Mouse (Mus musculus) MN1 (cell line): ENCODE results near the gene Tbc1d2b.

Source experiments
- DNase-seq: peaks from one replicate; pipeline ENCODE4 v3.0.0-alpha.2; 2016; ENCODE audit warnings: low spot score

Tbc1d2b gene

DNA sequence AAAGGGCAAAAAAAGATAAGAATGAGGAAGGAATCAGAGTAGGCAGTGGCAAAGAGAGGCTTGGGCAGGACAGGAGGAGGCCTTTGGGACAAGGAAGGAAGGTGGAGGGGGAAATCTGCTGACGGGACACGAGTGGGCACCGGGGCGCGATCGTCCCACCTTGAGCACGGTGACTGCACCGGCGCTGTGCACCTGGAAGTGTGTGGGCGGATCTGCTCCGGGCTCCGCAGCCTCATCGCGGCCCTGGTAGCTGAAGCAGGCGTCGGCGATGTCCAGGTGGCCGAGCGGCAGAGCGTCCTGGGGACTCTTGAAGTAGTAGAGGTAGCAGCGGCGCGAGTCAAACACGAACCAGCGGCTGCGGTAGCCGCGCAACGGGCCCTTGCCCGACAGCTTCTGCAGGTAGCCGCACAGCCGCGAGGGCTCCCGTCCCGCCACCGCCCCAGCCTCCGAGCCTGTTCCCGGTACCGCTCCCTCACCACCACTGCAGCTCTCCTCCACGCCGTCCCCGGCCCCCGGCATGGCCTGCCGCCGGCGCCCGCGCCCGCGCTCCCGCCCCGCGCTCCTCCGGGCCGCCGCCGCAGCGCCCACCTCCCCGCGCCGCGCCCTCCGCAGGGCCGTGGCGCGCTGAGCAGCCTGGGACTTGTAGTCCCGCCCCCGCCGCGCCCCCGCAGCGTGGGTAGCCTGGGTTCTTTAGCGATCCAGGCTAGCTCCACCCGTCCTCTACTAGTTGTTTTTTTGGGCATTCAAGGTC is at the start of gene Tbc1d2b:
TSS of gene Tbc1d2b (minus strand) at position 612 of the 751 bp plus-strand sequence.
- no peak for DNase-seq

DNA sequence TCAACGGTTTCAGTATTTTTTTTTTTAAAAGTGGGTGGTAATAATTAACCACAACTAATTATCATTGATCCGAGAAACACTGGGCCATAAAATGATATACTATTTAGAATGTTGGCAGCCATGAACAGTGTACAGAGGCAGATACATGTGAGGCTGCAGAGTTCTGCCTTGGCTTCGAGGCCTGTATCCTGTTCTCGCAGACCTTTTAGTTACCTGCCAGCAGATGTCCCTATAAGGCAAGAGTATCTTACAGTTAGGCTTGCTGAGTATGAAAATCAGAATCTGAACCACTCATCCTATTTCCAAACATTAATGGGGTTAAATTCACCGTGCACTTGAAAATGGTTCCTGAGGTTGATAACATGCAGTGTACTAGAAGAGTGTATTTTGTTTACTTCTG is 45.7 kb upstream of the Tbc1d2b start:
- no peak for DNase-seq

DNA sequence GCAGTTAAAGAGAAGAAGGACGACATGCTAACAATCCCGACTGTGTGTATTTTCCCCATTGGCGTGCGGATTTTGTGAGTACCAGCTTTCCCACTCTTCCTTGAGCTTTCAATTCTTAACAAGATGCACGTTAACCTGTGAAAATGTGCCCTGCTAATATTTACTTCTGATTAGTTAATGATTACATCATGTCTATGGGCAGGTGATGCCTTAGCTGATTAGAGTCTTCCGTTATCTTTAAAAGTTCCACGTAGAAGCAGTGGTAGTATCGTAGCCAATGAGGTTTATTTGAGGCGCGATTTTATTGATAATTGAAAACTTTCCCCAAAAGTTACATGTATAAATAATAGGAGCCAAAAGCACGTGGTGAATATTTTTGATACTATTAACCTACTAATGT is 45.1 kb upstream of the Tbc1d2b start:
- DNase-seq: no peak

DNA sequence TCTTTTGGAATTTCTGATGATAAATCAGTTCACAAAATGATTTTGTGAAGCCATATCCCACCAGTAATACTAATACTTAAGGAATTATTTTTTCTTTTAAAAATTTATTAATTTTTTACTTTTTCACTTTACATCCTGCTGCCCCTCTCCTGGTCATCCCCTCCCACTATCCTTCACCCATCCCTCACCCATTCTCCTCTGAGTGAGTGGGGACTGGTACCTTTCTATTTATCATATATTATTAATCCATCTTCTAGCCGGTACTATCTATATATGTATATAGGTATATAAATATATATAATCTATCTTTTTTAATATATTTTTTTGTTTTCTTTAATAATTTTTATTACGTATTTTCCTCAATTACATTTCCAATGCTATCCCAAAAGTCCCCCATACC is 33.6 kb upstream of the Tbc1d2b start:
- no peak for DNase-seq

DNA sequence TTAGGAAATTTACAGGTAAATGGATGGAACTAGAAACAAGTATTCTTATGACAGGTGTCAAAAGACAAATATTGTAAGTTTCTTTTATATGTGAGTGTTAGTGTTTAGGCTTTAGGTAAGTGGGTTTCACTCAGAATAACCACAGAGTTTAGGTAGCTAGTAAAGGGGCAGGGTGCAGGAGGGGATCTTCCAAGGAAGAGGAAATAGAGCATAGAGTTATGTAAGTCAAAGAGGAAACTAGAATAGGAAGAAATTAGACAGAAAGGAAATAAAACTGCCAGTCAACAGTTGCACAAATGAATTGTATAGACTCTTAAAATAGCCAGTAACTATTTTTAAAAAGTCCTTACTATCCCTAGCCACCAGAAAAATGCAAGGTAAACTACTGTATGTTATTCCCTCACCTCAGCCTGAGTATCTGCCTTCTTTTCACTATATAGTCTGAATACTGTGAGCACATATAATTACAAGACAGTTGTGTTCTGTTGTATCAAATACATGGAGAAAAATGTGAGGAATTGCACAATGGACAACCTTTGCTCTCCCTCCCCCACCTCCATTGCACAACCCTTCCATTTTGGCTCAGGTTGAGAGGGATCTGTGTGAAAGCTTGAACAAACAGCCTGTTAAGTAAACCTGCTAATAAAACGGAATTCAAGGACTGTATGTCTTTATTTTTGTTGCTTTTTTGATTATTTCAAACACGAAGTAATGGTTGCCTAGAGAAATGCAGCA is 32.7 kb upstream of the Tbc1d2b start:
- no peak for DNase-seq

DNA sequence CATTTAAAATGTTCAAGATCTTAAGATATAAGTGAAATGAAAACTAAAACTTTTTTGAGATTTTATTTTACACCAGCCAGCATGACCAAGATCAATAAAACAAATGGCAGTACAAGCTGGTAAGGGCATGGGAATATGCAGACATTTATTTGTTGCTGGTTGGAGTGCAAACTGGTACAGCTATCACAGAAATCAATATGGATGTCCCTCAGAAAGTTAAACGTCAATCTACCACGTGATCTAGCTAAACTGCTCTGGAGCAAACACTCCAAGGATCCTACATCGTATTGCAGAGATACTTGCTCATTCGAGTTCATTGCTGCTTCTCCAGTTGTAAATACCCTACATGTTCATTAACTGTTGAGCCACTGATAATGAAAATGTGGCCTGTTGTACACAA is 32.1 kb upstream of the Tbc1d2b start:
- no peak for DNase-seq

DNA sequence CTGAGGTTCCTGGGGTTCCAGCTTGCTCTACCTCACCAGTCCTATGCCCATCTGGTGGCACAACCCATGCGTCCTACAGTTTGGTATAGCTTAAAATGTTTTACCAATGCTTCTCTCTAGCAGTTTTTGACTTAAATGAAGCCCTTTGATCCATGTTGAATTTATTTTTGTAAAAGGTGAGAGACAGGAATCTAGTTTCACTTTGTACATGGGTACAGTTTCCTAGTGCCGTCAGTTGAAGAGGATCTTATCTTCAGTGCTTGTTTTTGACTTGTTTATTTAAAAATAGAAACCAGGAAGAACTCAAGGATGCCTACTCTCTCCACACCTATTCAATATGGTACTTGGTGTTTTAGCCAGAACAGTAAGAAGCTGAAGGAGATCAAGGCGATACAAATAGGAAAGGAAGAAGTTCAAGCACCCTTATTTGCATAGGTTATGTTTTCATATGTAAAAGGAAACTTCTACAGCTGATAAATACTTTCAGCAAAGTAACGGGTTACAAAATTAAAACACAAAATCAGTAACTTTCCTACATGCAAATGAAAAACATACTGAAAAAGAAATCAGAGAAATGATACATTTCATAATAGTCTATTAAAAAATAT is 30.6 kb upstream of the Tbc1d2b start:
- no peak for DNase-seq

DNA sequence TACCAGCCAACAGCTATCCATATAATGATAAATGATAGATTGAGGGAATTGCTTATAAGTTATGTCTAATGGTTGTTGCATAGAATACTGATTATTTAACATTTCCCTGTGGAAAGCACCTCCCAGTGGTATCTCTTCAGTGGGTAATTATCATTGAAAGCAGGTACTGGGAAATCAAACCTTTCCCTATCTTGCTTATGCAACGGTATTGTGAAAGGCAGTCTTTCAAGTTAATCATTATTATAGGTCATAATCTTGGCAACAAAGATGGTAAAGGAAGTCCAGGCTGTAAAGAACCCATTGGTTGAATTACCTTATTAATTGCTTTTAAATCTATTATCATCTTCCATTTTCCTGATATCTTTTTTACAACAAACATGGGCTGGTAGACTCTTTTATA is 27.0 kb upstream of the Tbc1d2b start:
- no peak for DNase-seq

DNA sequence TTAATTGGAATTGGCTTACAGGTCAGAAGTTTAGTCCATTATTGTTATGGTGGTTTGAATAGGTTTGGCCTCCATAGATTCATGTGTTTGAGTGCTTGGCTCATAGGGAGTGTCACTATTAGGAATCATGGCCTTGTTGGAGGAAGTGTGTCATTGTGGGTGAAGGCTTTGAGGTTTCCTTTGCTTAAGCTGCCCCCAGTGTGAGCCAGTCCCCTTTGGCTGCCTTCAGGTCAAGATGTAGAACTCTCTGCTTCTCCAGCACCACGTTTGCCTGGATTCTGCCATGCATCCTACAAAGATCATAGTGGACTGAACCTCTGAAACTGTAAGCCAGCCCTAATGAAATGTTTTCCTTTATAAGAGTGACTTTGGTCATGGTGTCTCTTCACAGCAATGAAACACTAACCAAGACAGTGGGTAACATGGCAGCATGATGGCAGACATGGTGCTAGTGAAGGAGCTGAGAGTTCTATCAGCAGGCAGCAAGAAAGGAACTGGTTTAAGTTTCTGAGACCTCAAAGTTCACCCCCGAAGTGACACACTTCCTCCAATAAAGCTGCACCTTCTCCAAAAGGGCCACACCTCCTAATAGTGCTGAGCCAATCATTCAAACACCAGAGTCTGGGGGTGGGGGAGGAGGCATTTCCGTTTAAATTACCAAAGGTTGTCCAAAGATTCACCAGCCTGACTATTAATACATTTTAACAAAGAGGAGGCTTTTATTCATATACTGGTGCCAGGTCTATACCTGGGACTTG is 23.2 kb upstream of the Tbc1d2b start:
- no peak for DNase-seq

DNA sequence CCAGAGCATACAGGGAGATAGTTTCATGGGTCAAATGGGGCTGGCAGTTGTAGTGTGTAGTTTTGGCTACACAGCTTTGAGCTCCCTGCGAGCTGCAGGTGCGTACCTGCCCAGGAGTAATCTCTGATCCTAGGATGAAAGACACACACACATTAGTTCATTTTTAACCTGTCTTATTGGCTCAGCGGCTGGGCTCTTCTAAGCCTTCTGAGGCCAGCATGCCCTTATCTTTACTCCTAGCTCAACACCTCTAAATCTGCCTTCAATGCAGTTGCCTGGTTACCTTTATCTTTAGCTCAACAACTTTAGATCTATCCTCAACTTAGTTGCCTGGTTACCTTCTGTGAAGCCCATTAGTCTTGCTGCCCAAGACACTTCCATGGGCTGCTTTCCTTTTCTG is 7.8 kb upstream of the Tbc1d2b start:
- DNase-seq: no peak

DNA sequence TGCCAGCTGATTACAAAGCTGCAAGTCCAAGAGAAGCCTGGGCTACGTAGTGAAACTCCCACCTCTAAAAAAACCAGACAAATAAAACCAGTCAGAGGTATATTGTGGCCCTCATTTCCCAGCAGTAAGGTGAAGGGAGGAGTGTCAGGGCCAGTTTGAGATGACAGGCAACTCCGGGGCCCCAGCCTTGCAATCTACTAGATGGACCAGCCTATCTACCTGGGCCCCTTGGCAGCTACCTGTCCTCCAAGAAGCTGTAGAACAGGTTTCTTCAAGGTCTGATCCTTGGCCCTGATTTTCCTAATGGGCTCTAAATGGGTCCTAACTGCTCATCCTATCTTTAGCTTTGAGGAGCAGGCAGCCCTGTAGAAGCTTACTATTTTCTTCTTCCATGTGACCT is 7.3 kb upstream of the Tbc1d2b start:
- no peak for DNase-seq

DNA sequence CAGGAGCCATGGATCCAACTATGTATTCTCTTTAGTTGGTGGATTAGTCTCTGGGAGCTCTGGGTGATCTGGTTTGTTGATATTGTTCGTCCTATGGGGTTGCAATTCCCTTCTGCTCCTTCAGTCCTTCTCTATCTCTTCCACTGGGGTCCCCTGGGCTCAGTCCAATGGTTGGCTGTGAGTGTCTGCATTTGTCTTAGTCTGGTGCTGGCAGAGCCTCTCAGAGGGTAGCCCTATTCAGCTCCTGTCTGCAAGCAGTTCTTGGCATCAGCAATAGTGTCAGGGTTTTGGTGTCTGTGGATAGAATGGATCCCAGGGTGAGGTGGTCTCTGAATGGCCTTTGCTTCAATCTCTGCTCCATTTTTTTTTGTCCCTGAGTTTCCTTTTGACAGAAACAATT is 6.2 kb upstream of the Tbc1d2b start:
- DNase-seq: no peak

DNA sequence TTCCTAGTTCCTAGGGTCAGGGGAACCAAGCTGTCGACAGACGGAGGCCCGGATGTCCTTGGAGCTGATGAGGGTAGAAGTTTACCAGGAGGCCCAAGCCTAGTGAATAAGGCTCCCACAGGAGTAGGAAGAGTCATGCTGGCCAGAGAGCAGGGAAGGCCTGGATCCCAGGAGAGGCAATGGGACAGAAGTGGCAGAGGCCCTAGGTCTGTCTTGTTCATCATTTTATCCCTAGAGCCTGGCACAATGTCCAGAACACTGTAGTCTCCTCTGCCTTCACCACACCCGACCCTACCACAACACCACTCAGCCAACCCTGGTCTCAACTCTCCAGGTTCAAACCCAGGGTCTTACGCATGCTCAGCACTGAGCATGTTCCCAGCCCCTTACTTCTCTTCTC is 5.3 kb upstream of the Tbc1d2b start:
- DNase-seq: no peak

DNA sequence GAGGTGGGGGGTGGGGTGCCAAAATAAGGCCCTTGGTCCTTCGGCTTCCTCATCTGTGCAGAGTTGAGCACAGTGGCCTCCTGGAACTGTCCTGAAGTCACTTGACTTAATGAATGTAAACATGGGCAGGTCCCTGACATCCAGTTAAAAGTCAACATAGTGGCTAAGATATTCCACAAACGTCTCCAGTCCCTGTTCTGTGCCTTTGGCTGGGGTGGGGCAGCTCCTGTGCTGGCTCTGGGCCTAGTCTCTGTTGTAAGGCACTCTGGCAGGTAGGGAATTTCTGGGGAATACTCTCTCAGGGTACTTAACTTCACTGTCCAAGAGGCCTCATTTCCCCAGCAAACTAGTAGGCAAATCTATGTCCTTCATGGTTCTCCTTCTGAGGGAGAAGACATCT is 4.9 kb upstream of the Tbc1d2b start:
- no peak for DNase-seq

DNA sequence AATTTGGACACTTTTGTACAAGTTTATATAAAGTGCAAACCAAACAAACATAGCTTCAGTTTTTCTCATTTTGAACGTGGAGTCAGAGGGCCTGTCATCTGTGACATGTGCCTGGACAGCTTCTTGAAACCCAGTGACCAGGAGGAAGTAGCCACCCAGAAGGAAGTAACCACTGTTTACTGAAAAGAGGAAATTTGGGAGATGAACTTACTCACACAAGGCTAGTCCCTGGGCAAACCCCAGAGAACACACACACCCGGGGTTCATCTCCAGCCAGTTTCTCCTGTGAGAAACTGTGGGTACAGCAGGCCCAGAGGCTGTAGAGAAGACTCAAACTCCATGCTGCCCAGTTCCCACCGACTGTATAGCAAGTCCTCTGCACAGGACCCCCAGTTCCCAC is 3.9 kb upstream of the Tbc1d2b start:
- DNase-seq: no peak

DNA sequence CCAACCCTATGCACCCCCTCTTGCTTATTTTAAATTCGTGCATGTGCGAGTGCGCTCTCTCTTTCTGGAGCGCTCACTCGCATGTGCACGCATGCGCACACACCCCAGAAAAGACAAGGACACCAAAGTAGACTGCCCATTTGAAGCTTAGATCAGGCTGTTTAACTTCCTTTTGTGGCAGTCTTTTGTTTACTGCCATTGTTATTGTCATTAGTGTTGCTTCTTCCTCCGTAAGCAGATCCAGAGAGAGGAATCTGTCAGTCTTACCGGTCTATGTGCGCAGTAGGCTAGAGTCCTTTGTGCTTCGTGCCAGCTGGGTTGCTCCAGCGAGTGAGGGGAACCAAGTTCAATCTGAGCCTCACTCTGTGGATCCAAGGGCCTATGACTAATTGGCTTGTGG is 1.7 kb upstream of the Tbc1d2b start:
- no peak for DNase-seq

DNA sequence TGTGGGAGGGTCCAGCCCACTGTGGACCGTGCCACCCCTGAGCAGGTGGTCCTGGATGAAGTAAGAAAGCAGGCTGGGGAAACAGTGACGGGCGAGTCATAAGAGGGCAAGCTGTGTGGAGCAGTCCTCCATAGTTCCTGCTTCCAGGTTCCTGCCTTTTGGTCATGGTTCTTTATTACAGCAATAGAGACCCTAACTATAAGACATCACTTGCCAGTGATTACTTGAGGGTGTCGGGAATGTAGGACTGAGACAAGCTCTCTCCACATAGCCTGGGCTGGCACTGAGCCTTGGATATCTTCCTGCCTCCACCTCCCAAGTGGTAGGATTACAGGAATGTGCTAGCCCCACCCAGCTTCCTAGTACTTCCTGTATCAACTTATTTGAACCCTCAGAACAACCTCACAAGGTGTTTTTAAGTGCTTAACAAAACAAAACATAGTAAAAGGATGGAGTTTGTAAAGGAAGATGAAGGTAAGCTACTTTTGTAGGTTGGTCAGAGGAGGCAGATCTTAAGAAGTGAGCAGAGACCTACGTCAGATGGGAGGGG is 1.0 kb upstream of the Tbc1d2b start:
- no peak for DNase-seq

DNA sequence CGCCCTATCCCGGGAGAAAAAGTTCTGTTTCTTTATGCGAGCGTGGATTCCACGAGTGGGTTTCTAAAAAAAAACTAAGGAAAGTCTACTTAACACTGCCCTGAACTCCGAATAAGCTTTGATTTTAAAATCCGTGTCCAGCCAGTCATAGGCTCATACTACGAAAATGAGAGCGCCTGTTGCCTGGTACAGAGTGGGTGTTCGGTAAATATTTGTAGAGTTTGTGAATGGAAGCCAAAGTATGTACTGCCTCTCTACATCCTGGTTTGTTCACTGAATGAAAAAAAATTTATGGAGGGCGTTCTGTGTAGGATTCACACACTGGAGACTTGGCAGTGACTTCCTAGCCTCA is 316 bp upstream of the Tbc1d2b start:
- DNase-seq: no peak

DNA sequence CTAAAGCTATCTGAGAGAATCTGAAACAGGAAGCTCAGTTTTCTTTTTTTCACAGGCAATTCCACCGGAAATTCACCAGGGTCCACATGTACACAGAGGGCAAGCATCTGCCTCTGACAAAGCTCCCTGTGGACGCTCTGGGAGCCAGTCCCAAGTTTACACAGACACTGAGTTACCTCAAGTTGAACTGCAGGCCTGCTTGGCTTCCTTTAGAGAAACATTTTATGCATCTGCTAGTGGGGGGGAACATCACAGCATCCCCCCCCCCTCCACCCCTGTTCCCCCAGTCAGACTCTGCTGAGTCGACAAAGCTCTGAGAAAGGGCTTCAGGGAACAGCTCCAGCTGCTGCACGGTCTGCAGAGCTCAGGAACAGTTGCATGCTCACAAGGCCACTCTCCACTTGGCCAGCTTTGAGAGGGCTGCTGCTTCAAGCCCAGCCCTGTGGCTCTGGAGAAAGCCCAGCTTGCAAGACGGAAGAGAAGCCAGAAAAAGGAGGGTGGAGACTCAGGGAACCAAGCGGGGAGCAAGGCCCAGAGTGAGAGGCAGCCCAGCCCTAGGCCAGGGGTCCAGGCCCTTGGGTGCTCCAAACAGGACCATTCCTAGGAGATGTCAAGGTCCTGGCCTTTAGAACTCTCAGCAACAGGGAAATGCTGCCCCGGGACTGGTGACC is 1.5 kb downstream of the Tbc1d2b start:
- DNase-seq: no peak

DNA sequence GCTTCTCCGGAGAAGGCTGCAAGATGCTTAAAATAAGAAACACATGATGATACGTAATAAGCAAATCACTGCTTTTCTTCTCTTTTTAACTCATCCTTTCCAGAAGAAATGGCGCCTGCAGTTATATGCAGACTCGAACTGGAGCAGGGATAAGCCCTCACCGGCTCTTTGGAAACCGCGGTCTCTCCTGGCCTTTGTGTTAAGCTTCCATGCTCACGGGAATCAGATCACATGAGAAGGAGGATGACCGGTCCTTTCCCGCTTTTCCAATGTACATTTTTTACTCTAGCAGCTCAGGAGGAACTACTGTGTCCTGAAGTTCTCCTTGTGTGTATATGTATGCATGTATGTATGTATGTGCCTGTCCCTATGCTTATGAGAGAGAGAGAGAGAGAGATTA is 3.7 kb downstream of the Tbc1d2b start:
- DNase-seq: no peak

DNA sequence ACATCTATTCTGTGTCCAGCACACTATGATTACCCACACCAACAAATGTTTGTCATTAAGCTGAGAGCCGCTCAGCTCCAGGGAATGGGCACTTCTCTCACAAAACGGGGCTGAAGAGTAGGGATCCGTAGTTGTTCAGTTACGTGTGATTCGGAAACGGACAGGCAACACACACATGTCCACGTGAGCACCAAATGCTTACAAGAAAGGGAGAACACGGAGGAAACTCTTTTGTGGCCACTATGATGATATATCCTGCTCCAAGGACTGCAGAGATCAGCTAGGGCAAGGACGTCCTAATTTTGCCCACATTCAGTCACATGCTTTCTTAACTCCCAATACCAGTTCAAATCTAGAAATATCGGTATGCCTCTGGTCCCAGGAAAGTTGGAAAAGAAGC is 4.5 kb downstream of the Tbc1d2b start:
- no peak for DNase-seq
